Mouse (Mus musculus) myocyte (in vitro differentiated cells): ENCODE data around the gene Plxnd1. TPM values are rescaled to one million over a fixed set of nuclear protein-coding genes. Genes with fewer than 3 reads are reported as not detected.

Experiments
- H3K27me3 ChIP-seq: one replicate; pipeline ENCODE4 v1.6.1; 2011; ENCODE audit not compliant: control insufficient read depth, insufficient read depth, insufficient read length
- H3K36me3 ChIP-seq: one replicate; pipeline ENCODE4 v1.6.1; 2011; ENCODE audit not compliant: control insufficient read depth, insufficient read depth
- H3K4me2 ChIP-seq: one replicate; pipeline ENCODE4 v1.6.1; 2011; ENCODE audit warnings: low read depth, control low read depth
- H3K4me3 ChIP-seq: one replicate; pipeline ENCODE4 v1.5.1; 2011; ENCODE audit warnings: mild to moderate bottlenecking, control low read depth, moderate library complexity
- H3K79me2 ChIP-seq: one replicate; pipeline ENCODE4 v1.6.1; 2011; ENCODE audit not compliant: control insufficient read depth, insufficient read depth
- H3ac ChIP-seq: one replicate; pipeline ENCODE4 v1.6.1; 2011; ENCODE audit not compliant: control insufficient read depth, insufficient read length
- CEBPB ChIP-seq: IDR thresholded peaks from 2 replicates; pipeline ENCODE4 v1.6.1; 2011; ENCODE audit warnings: mild to moderate bottlenecking, moderate library complexity; ENCODE audit not compliant: poor library complexity, insufficient read depth, severe bottlenecking
- E2F4 ChIP-seq: IDR thresholded peaks from one replicate; pipeline ENCODE4 v1.6.1; 2011; ENCODE audit warnings: mild to moderate bottlenecking, control low read depth, moderate library complexity; ENCODE audit not compliant: insufficient read depth
- MAX ChIP-seq: IDR thresholded peaks from one replicate; pipeline ENCODE4 v1.6.1; 2011; ENCODE audit warnings: low read depth, mild to moderate bottlenecking, control low read depth
- MYOD1 ChIP-seq, 3 experiments: IDR thresholded peaks; one replicate each; pipeline ENCODE4 v1.6.1; 2011; ENCODE audit warnings: control low read depth in 2 of 3, low read depth in 2 of 3, mild to moderate bottlenecking in 2 of 3, moderate library complexity in 1 of 3; ENCODE audit not compliant: insufficient read length in 2 of 3, control insufficient read depth in 1 of 3
- MYOG ChIP-seq, 3 experiments: IDR thresholded peaks; one replicate each; pipeline ENCODE4 v1.6.1; 2011; ENCODE audit warnings: control low read depth in 2 of 3, low read depth in 2 of 3, mild to moderate bottlenecking in 2 of 3; ENCODE audit not compliant: insufficient read length in 2 of 3, control insufficient read depth in 1 of 3, insufficient read depth in 1 of 3
- POLR2A ChIP-seq: IDR thresholded peaks from one replicate; pipeline ENCODE4 v1.6.1; 2011; ENCODE audit warnings: low read depth, mild to moderate bottlenecking, control low read depth, moderate library complexity; ENCODE audit not compliant: insufficient read length
- POLR2AphosphoS2 ChIP-seq: IDR thresholded peaks from one replicate; pipeline ENCODE4 v1.6.1; 2011; ENCODE audit warnings: low read depth, control low read depth; ENCODE audit not compliant: insufficient read length
- REST ChIP-seq: IDR thresholded peaks from one replicate; pipeline ENCODE4 v1.6.1; 2011; ENCODE audit warnings: mild to moderate bottlenecking, control low read depth, moderate library complexity; ENCODE audit not compliant: insufficient read depth, insufficient read length
- SRF ChIP-seq: IDR thresholded peaks from one replicate; pipeline ENCODE4 v1.6.1; 2011; ENCODE audit warnings: low read depth; ENCODE audit not compliant: control insufficient read depth, insufficient read length
- TCF12 ChIP-seq: IDR thresholded peaks from one replicate; pipeline ENCODE4 v1.6.1; 2011; ENCODE audit warnings: mild to moderate bottlenecking, control low read depth; ENCODE audit not compliant: poor library complexity, insufficient read depth, severe bottlenecking
- TCF3 ChIP-seq: IDR thresholded peaks from one replicate; pipeline ENCODE4 v1.6.1; 2011; ENCODE audit warnings: low read depth, control low read depth; ENCODE audit not compliant: insufficient read length
- USF1 ChIP-seq: IDR thresholded peaks from one replicate; pipeline ENCODE4 v1.6.1; 2011; ENCODE audit warnings: low read depth, mild to moderate bottlenecking, control low read depth, moderate library complexity
- polyA plus RNA-seq: library from polyadenylated mRNA; unstranded; fragments of >200 nt; fragmentation: generic; extraction: Trizol; gene quantifications from one replicate; pipeline ENCODE4 v1.2.1, GENCODE M21; 2012; ENCODE audit warnings: missing spikeins

Plxnd1 gene
- polyA plus RNA-seq, 1 experiment: 39.4 TPM

- Histone ChIP-seq H3ac (no peak overlapping the region), H3K4me3 (no peak overlapping the region), H3K36me3 (no peaks in the 10 kb centered on the region), H3K4me2 (no peak overlapping the region), H3K79me2 (no peaks in the 10 kb centered on the region), H3K27me3 (no peaks in the 10 kb centered on the region)
- TF ChIP-seq REST (no peak), POLR2A (no peak), CEBPB (no peak), MYOD1 (IDR thresholded peaks at IDR 0.05; ENCODE audit: control insufficient read depth in 1 of 3, insufficient read length in 2 of 3, low read depth in 2 of 3) (no peak), MYOG (IDR thresholded peaks at IDR 0.05; ENCODE audit: control insufficient read depth in 1 of 3, insufficient read depth in 1 of 3, insufficient read length in 2 of 3, low read depth in 2 of 3) (no peak), E2F4 (no peak), SRF (no peak), POLR2AphosphoS2 (no peak), USF1 (no peak), MAX (no peak), TCF12 (no peak), TCF3 (no peak)
Observed at GRCm38 (mm10) chr6:116005275-116005958, 10.6 kb upstream of the Plxnd1 start.

GRCm38 (mm10) chr6:116004716-116005115, 9.9 kb upstream of the Plxnd1 start:
- Histone ChIP-seq H3K4me3 (no peak overlapping the region), H3ac (no peak overlapping the region), H3K79me2 (no peaks in the 10 kb centered on the region), H3K27me3 (no peaks in the 10 kb centered on the region), H3K36me3 (no peaks in the 10 kb centered on the region), H3K4me2 (no peak overlapping the region)
- TF ChIP-seq E2F4 (no peak), USF1 (no peak), MYOD1 (IDR thresholded peaks at IDR 0.05; ENCODE audit: control insufficient read depth in 1 of 3, insufficient read length in 2 of 3, low read depth in 2 of 3) (no peak), TCF3 (no peak), POLR2AphosphoS2 (no peak), REST (no peak), SRF (no peak), POLR2A (no peak), MYOG (IDR thresholded peaks at IDR 0.05; ENCODE audit: control insufficient read depth in 1 of 3, insufficient read depth in 1 of 3, insufficient read length in 2 of 3, low read depth in 2 of 3) (no peak), CEBPB (no peak)

GRCm38 (mm10) chr6:116004069-116004468, 9.3 kb upstream of the Plxnd1 start:
- no peak overlapping the region for H3ac ChIP-seq
- H3K4me3 ChIP-seq: no peak overlapping the region
- no peaks in the 10 kb centered on the region for H3K27me3 ChIP-seq
- no peak overlapping the region for H3K4me2 ChIP-seq
- TF ChIP-seq SRF (no peak), TCF12 (no peak), CEBPB (no peak), POLR2AphosphoS2 (no peak), REST (no peak), MYOG (IDR thresholded peaks at IDR 0.05; ENCODE audit: control insufficient read depth in 1 of 3, insufficient read depth in 1 of 3, insufficient read length in 2 of 3, low read depth in 2 of 3) (no peak), USF1 (no peak), E2F4 (no peak), MAX (no peak), MYOD1 (IDR thresholded peaks at IDR 0.05; ENCODE audit: control insufficient read depth in 1 of 3, insufficient read length in 2 of 3, low read depth in 2 of 3) (no peak), TCF3 (no peak), POLR2A (no peak)
- no peaks in the 10 kb centered on the region for H3K79me2 ChIP-seq
- no peaks in the 10 kb centered on the region for H3K36me3 ChIP-seq

GRCm38 (mm10) chr6:116003516-116003915, 8.7 kb upstream of the Plxnd1 start:
- Histone ChIP-seq H3K4me2 (no peak overlapping the region), H3K4me3 (no peak overlapping the region)
- TF ChIP-seq POLR2AphosphoS2 (no peak), REST (no peak), POLR2A (no peak), MYOD1 (IDR thresholded peaks at IDR 0.05; ENCODE audit: control insufficient read depth in 1 of 3, insufficient read length in 2 of 3, low read depth in 2 of 3) (no peak), E2F4 (no peak), SRF (no peak), MYOG (IDR thresholded peaks at IDR 0.05; ENCODE audit: control insufficient read depth in 1 of 3, insufficient read depth in 1 of 3, insufficient read length in 2 of 3, low read depth in 2 of 3) (no peak), USF1 (no peak), CEBPB (no peak), MAX (no peak), TCF12 (no peak), TCF3 (no peak)

More at GRCm38 (mm10) chr6:116003516-116003915, 8.7 kb upstream of the Plxnd1 start:
- Histone ChIP-seq H3K36me3 (no peaks in the 10 kb centered on the region), H3K79me2 (no peaks in the 10 kb centered on the region), H3ac (no peak overlapping the region), H3K27me3 (no peaks in the 10 kb centered on the region)
